Mouse (Mus musculus) adrenal gland, postnatal 4 days (tissue): ENCODE data around the gene Jade1. TPM values are rescaled to one million over a fixed set of nuclear protein-coding genes. Genes with fewer than 3 reads are reported as not detected.

Experiments
- DNase-seq, 2 experiments: peaks; one replicate each; pipeline ENCODE4 v3.0.0; 2021 to 2022; ENCODE audit warnings: low spot score in 2 of 2, mixed read lengths in 2 of 2
- total RNA-seq, 2 experiments: library from RNA; stranded (reverse); gene quantifications; 2 replicates each; pipeline ENCODE4 v1.2.3; 2021

Gene Jade1
- total RNA-seq, 2 experiments from 2014 or later = 57.5 to 59.7 TPM

GRCm38 (mm10) chr3:41574720-41575435 lies 19.3 kb downstream of the Jade1 start:
- no peak for DNase-seq

GRCm38 (mm10) chr3:41575971-41576370 lies 20.4 kb downstream of the Jade1 start:
- DNase-seq = no peak

GRCm38 (mm10) chr3:41577240-41577639 lies 21.7 kb downstream of the Jade1 start:
- no peak for DNase-seq

DNA sequence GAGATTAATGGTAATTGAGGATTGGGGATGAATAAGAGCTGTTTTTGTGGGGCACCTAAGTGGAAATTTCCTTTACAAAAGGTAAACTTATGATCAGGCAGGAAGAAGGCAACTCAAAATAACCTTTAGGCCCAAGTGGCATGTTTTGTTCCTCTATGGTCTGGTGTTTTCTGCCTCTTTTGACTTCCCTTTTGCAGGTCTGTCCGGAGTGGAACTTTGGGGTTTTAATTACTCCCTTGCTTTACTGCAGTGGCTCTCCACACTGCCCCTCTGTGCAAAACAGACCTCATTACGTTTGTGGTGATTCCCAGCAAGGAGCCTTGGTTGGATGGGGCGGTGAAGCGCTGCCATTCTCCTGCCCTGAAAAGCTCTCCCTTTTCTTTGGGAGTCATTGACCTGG lies 24.3 kb downstream of the Jade1 start:
- no peak for DNase-seq

- no peak for DNase-seq
Observed at GRCm38 (mm10) chr3:41580401-41581323, 25.1 kb downstream of the Jade1 start.

GRCm38 (mm10) chr3:41581436-41581835 lies 25.9 kb downstream of the Jade1 start:
- DNase-seq = no peak

GRCm38 (mm10) chr3:41582256-41582655 lies 26.7 kb downstream of the Jade1 start:
- DNase-seq = no peak

- no peak for DNase-seq
Observed at GRCm38 (mm10) chr3:41583092-41583491, 27.6 kb downstream of the Jade1 start.

GRCm38 (mm10) chr3:41583621-41584020 lies 28.1 kb downstream of the Jade1 start:
- no peak for DNase-seq

DNA sequence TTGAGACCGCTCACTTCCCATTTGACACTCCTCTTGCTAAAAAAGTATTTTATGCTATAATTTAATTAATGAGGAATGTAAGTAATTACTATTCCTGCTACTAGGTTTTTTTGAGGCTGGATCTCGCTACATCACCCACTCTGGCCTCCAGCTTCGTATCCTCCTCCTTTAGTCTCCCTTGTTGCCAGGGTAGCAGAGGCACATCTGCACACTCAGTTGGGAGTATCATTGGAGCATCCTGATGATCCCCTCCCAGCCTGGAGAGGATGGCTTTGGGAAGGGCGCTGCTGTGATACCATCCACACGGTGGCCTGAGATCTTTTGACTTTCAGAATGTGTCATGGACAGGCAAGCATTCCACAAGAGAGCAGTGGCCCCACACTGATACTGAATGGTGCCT lies 30.0 kb downstream of the Jade1 start:
- no peak for DNase-seq

GRCm38 (mm10) chr3:41586330-41586729 lies 30.8 kb downstream of the Jade1 start:
- DNase-seq = no peak

GRCm38 (mm10) chr3:41586917-41587316 lies 31.4 kb downstream of the Jade1 start:
- no peak for DNase-seq

- no peak for DNase-seq
Observed at GRCm38 (mm10) chr3:41587588-41587987, 32.1 kb downstream of the Jade1 start.

DNA sequence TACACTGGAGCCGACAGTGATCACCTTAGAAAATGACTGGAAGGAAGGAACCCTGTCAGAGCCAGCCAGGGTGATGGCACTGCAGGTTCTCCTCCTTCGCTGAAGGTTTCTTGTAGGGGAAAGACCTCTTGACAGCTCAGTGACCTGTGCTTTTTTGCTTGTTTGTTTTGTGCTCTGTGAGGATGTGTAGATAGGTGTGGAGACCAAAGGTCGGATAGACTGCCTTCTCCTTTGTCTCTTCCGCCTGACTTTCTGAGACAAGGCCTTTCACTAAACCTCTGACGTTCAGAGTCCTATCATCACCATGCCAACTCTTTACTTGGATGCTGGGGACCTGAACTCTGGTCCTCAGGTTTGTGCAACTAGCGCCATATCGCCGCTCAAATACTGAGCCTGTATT lies 33.0 kb downstream of the Jade1 start:
- DNase-seq = no peak

DNA sequence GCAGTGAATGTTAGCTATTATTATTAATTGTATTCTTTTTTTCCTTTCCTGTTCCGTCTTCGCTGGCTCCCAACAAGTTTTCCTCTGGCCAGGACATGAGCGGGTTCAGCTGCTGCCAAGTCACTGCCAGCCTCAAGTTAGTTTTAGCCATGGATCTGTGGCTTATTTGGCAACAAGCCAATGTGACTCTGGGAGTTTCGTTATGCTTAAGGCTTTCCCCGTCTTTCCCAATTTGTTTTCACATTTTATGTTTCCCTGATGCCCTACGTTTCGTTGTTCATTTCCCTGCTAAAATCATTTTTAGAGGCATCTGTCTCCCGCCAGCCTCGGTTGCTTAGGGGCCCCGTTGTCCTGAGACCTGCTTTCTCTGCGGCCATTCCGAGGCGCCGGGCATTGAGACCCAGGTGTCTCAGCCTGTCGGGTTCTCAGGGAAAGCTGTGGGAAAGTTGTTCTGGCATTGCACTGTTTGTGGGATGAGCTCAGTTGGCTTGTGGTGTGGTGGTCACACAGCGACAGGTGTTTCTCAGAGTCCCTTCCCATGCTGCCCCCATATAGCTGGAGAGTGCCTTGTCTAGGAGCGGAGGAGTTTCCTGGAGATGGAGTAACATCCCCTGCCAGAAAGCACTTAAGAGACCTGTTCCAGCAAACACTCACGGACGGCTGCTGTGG lies 33.8 kb downstream of the Jade1 start:
- DNase-seq = no peak

DNA sequence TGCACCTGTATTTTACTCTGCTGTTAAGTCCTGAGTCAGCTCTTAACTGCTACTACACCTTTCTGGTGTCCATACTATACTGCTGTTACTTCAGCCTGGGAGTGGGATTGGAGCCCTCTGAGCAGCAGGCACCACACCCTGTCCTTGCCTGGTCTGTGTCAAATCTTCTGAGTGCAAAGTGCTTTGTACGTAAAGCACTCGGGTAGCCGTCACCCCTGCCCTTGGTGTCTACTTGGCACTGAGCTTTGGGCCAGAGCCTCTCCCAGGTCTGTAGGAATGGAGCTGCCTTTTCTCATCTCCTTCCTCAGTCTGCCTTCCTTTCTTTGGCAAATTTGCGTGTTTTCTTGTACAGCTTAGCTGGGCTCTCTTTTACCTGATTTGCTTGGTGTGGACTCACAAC lies 34.5 kb downstream of the Jade1 start:
- no peak for DNase-seq

DNA sequence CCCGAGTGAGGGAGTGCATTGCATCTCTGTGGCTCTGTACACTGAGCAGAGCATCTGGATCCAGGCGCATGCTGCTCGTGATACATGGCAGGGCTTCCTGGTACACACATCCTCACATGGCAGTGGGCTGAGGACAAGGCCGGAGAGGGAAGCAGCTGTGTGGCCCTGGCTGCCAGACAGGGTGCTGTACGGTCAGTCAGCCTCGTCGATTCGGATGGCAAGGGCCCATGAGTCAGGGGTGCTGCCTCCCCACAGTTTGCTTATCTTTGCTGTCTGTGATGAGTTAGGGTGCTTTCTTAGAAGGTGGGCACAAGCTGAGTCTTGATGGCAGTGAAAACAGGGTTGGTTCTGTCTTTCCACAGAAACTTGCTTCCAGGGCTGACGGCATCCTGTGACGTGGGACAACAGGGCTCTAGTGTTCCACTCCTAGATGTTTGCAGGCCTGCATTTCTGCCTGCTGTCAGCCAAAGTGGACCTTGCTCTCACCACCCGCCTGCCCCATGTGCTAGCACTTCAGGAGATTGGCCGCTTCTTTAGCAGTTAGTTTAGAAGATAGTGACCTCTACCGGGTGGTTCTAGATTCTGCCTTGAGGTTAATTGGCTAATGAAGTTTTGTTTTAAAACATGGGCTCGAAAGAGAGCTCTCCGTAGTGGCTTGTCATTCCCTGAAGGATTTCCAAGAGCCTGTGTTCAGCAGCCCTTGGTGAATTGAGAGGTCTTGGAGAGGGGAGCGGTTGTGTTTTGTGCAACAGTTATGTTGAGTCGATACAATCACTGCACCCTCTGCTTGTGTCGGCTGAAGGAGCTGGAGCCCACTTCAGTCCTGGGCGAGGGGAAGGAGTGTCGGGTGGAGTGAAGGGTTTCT lies 35.4 kb downstream of the Jade1 start:
- no peak for DNase-seq

DNA sequence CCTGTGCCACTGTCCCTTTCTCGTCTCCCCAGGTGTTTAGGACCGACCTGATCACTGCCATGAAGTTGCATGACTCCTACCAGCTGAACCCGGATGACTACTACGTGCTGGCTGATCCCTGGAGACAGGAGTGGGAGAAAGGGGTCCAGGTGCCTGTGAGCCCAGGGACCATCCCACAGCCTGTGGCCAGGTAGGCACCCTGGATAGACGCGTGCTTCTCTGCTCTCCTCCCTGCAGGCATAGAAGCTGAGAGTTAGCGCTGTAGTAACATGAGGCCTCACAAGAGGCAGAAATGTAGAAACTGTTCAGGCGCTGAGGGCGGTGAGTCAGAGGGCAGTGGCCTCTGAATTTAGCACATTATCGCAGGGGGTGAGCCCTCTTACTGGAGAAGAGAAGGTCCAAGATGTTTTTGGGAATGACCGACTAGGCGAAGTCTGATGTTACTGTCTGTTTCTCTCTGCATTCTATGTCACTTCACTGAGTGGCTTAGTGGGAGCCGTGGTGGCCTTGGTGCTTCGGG lies 36.2 kb downstream of the Jade1 start:
- no peak for DNase-seq

GRCm38 (mm10) chr3:41592805-41593204 lies 37.3 kb downstream of the Jade1 start:
- DNase-seq = no peak

DNA sequence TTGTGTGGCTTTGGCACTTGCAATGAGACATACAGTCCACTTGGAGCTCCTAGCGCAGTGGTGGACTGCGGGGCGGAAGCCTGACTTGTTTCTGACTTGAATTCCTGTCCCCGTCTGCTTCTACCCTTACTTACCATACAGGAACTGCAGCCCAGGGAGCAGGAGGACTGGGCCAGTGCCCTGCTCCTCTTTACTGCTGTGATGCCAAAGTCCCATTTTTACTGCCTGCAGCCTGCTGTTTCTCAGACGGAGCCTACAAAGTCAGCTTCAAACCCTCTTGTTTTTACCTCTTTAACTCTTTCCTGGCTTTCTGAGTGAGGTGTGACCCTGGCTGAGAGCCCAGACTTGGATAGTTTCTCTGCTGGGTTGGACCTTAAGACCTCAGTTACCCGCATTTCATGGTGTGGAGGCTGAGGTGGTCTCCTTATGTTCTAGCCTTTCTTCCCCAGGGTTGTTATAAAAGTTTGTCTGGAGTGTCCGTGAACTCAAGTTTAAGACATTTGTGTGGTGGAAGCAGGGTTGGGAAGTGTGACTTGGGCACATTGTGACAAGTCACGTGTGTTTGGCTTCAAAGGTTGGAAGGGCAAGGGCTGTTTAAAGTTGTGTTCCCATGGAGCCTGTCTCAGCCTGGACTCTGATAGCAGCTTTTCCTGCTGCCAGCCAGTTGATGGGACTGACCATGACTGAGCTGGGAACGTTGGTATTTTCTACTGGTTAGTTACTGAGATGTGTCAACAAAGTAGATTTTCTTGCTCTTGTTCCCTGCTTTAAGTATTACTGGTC lies 38.8 kb downstream of the Jade1 start:
- DNase-seq = no peak
